Mouse (Mus musculus) C2C12 (cell line): ENCODE data around the gene Vps13a. TPM values are rescaled to one million over a fixed set of nuclear protein-coding genes. Genes with fewer than 3 reads are reported as not detected.

ENCODE experiments used
- H3K27me3 ChIP-seq: one replicate; pipeline ENCODE4 v1.6.1; 2011; ENCODE audit not compliant: control insufficient read depth, insufficient read depth, insufficient read length
- H3K36me3 ChIP-seq: one replicate; pipeline ENCODE4 v1.6.1; 2011; ENCODE audit not compliant: control insufficient read depth, insufficient read depth
- H3K4me3 ChIP-seq: one replicate; pipeline ENCODE4 v1.5.1; 2011; ENCODE audit warnings: mild to moderate bottlenecking, control low read depth; ENCODE audit not compliant: poor library complexity, insufficient read depth, severe bottlenecking
- H3K79me2 ChIP-seq: one replicate; pipeline ENCODE4 v1.6.1; 2011; ENCODE audit not compliant: control insufficient read depth, insufficient read depth
- H3K79me3 ChIP-seq: one replicate; pipeline ENCODE4 v1.6.1; 2011; ENCODE audit warnings: low read depth, control low read depth
- H3ac ChIP-seq: one replicate; pipeline ENCODE3; 2011; ENCODE audit warnings: low read depth; ENCODE audit not compliant: control insufficient read depth, insufficient read length
- CEBPB ChIP-seq: IDR thresholded peaks from one replicate; pipeline ENCODE4 v1.6.1; 2011; ENCODE audit warnings: low read depth, mild to moderate bottlenecking, control low read depth, moderate library complexity
- CTCF ChIP-seq: IDR thresholded peaks from one replicate; pipeline ENCODE4 v1.5.1; 2011; ENCODE audit not compliant: control insufficient read depth, insufficient read depth, insufficient read length
- FOSL1 ChIP-seq: IDR thresholded peaks from one replicate; pipeline ENCODE4 v1.8.0; 2011; ENCODE audit warnings: mild to moderate bottlenecking, low read length; ENCODE audit not compliant: poor library complexity, insufficient read depth, severe bottlenecking
- MAX ChIP-seq: IDR thresholded peaks from one replicate; pipeline ENCODE4 v1.6.1; 2011; ENCODE audit warnings: mild to moderate bottlenecking, control low read depth
- MYOD1 ChIP-seq: IDR thresholded peaks from one replicate; pipeline ENCODE4 v1.6.1; 2011; ENCODE audit warnings: low read depth; ENCODE audit not compliant: control insufficient read depth, insufficient read length
- MYOG ChIP-seq: IDR thresholded peaks from one replicate; pipeline ENCODE4 v1.6.1; 2011; ENCODE audit not compliant: control insufficient read depth, insufficient read length; ENCODE audit errors: extremely low read depth
- USF1 ChIP-seq: IDR thresholded peaks from one replicate; pipeline ENCODE4 v1.6.1; 2011; ENCODE audit warnings: low read depth, mild to moderate bottlenecking, control low read depth, moderate library complexity
- polyA plus RNA-seq: library from polyadenylated mRNA; unstranded; fragments of >200 nt; fragmentation: generic; extraction: Trizol; gene quantifications from one replicate; pipeline ENCODE4 v1.2.1, GENCODE M21; 2012; ENCODE audit warnings: missing spikeins

Gene Vps13a
- polyA plus RNA-seq, 1 experiment: 3.0 TPM

DNA sequence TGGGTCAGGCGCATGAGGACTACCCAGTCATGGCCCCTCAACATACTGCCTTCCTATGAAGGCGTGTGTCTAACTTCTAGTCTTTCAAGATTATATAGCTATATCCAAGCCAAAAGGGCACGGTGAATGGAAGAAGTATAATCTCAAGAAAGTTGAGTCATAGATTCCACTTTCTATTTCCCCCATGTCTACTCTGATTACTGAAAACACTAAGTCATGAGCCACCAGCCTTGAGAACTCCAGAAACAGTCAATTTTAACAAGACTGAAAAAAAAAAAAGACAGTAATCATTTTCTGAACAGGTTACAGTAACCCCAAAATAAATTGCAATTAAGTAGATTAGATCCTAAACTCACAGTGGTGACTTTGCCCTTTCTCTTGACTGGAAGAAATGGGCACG is 95.8 kb downstream of the Vps13a start:
- TF ChIP-seq MYOD1 (no peak), CTCF (no peak), FOSL1 (no peak), USF1 (no peak), MYOG (no peak), MAX (no peak), CEBPB (no peak)
- peaks cover 28% of the 10 kb centered on the region for H3K36me3 ChIP-seq
- H3K79me2 ChIP-seq: no peaks in the 10 kb centered on the region
- no peak overlapping the region for H3ac ChIP-seq
- H3K27me3 ChIP-seq: no peaks in the 10 kb centered on the region
- H3K4me3 ChIP-seq: no peak overlapping the region
- no peaks in the 10 kb centered on the region for H3K79me3 ChIP-seq

DNA sequence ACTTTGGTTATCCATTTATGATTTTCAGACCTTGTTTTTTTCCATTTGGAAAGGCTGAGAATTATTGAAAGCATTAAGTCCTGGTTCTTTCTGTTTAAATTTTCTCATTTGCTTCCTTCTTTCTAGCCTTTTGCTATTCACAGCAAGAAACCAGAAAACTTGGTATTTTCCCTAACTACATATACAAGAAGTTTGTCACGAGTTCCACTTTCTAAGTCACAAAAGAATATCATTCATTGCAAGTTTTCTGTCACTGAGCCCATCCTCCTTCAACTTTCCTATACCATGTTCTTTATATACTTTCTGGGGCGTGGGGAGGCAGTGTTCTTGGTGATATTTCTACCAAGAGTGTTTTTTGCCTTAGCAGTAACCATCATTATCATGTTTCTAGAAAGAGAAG is 96.5 kb downstream of the Vps13a start:
- Histone ChIP-seq H3ac (no peak overlapping the region), H3K79me2 (no peaks in the 10 kb centered on the region), H3K27me3 (no peaks in the 10 kb centered on the region), H3K36me3 (peaks cover 28% of the 10 kb centered on the region), H3K4me3 (no peak overlapping the region), H3K79me3 (no peaks in the 10 kb centered on the region)
- TF ChIP-seq MAX: no peak
- no peak for TF ChIP-seq USF1
- TF ChIP-seq FOSL1: no peak
- TF ChIP-seq MYOD1: no peak
- no peak for TF ChIP-seq CTCF
- no peak for TF ChIP-seq MYOG

DNA sequence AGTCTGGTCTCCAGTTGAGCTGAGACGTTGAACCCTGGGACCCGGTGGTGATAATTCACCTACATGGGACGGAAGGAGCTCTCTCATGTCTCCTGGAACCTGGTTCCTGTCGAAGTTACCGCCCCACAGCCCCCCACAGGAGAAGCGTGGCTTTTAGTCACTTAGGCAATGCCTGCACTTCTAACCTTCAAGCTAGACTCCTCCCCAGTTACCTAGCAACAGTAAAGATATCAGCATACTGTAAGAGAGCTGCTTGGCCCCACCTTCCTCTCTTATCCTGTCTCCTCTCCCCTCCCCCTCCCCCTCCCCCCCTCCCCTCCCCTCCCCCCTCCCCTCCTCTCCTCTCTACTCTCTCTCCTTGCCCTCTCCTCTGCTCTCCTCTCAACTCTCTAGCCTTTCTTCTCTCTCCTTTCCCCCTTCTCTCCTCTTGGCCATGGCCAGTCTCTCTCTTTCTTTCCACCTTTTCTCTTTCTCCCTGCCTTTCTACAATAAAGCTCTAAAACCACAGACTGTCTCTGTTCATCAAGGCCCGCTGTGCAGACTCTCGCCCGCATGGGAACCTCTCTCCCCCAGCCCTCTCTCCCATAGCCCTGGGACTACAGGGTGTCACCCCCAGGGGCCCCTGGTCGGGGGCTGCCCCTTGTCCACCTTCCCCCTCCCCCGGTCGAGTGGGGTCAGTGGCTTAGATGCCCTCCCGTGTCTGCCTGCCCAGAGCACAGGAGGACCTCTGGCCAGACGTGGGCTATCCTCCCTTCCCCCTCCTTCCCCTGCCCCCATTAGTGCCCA is 154.9 kb downstream of the Vps13a start:
- H3K27me3 ChIP-seq: no peaks in the 10 kb centered on the region
- no peak for TF ChIP-seq MYOG
- TF ChIP-seq MYOD1: no peak
- TF ChIP-seq MAX: no peak
- no peak for TF ChIP-seq USF1
- TF ChIP-seq FOSL1: no peak
- no peak for TF ChIP-seq CEBPB
- no peak for TF ChIP-seq CTCF
- no peak overlapping the region for H3K4me3 ChIP-seq
- no peaks in the 10 kb centered on the region for H3K79me2 ChIP-seq
- no peaks in the 10 kb centered on the region for H3K79me3 ChIP-seq
- peaks cover 16% of the 10 kb centered on the region for H3K36me3 ChIP-seq
- no peak overlapping the region for H3ac ChIP-seq

DNA sequence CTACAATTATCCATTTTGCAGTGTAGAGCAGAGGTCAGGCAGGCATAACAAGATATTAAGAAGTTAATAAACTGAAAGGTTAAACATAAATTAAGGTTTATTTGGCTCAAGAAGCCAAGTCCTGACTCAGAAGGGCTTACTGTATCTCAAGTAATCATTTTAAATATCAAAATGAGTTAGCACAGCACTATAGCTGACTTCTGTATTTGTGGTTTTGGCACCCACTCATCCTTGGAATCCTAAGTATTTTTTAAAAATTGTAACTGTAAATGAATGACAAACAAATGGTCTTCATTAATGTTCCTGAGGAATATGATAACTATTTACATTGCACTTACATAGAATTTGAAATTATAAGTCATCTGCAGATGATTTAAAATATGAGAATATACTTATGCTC is 155.7 kb downstream of the Vps13a start:
- Histone ChIP-seq H3ac (no peak overlapping the region), H3K79me3 (no peaks in the 10 kb centered on the region), H3K27me3 (no peaks in the 10 kb centered on the region), H3K79me2 (no peaks in the 10 kb centered on the region), H3K36me3 (peaks cover 14% of the 10 kb centered on the region), H3K4me3 (no peak overlapping the region)
- no peak for TF ChIP-seq MYOG
- no peak for TF ChIP-seq CEBPB
- TF ChIP-seq FOSL1: no peak
- no peak for TF ChIP-seq MYOD1
- TF ChIP-seq CTCF: no peak
- no peak for TF ChIP-seq USF1
- TF ChIP-seq MAX: no peak

GRCm38 (mm10) chr19:16623154-16623553 is 157.6 kb downstream of the Vps13a start:
- H3K27me3 ChIP-seq: no peaks in the 10 kb centered on the region
- H3K4me3 ChIP-seq: no peak overlapping the region
- TF ChIP-seq CEBPB: no peak
- no peaks in the 10 kb centered on the region for H3K79me2 ChIP-seq
- H3ac ChIP-seq: no peak overlapping the region
- no peaks in the 10 kb centered on the region for H3K79me3 ChIP-seq
- H3K36me3 ChIP-seq: peaks cover 8% of the 10 kb centered on the region

DNA sequence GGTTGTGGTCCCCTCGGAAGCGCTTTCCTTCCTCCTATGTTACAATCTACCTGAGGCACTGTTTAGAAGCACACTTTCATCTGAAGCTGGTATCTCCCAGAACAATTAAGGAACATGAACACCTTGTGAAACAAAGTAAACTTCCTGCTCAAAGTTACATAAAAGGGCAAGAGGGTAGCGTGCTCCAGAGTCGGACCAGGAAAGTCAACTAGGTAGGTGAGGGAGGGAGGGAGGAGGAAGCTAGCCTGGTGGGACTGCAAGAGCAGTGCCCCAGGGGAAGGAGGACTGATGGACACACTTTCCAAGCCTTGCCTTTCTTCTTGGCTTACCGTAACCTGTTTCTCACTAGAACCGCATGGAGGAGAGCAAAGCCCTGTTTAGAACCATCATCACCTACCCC is 173.1 kb downstream of the Vps13a start:
- Histone ChIP-seq H3K27me3 (no peaks in the 10 kb centered on the region), H3K79me3 (no peaks in the 10 kb centered on the region), H3ac (no peak overlapping the region), H3K79me2 (no peaks in the 10 kb centered on the region), H3K36me3 (no peaks in the 10 kb centered on the region), H3K4me3 (no peak overlapping the region)
- no peak for TF ChIP-seq MAX
- no peak for TF ChIP-seq MYOD1
- TF ChIP-seq CTCF: no peak
- TF ChIP-seq CEBPB: no peak
- TF ChIP-seq FOSL1: no peak
- no peak for TF ChIP-seq USF1
- no peak for TF ChIP-seq MYOG
